Mouse (Mus musculus) heart, postnatal 25 days (tissue): ENCODE measurements around the gene Kif6. TPM values are rescaled to one million over a fixed set of nuclear protein-coding genes. Genes with fewer than 3 reads are reported as not detected.

Source experiments
- DNase-seq: peaks from one replicate; pipeline ENCODE4 v3.0.0; 2022; ENCODE audit warnings: low spot score
- intact Hi-C: fragments of 180-260 bp; cut with DNase I; formaldehyde crosslinking; loops from one replicate; pipeline ENCODE4 v1.15.1; 2025
- total RNA-seq, 2 experiments: library from RNA; stranded (reverse); gene quantifications; 2 replicates each; pipeline ENCODE4 v1.2.3; 2021

The Kif6 gene
- total RNA-seq, 2 experiments from 2014 or later = 1.4 to 4.2 TPM

DNA sequence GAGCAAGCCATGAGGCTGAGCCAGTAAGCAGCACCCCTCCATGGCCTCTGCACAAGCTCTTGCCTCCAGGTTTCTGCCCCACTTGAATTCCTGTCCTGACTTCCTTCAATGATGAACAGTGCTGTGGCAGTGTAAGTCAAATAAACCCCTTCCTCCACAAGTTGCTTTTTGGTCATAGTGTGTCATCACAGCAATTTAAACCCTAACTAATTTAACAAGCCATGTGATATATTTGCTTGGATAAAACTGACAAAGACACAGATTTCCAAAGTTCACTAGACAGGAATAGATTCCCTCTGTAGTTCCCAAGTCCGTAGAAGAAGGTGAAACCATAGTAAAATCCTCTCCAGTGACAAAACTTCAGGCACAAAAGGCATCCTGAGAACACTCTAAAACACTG lies 114.9 kb downstream of the Kif6 start:
- DNase-seq = no peak
- intact Hi-C loops = loop anchor here (10.0 kb wide), 1 partner anchor 255 kb away; no protein-coding TSS in a partner anchor

DNA sequence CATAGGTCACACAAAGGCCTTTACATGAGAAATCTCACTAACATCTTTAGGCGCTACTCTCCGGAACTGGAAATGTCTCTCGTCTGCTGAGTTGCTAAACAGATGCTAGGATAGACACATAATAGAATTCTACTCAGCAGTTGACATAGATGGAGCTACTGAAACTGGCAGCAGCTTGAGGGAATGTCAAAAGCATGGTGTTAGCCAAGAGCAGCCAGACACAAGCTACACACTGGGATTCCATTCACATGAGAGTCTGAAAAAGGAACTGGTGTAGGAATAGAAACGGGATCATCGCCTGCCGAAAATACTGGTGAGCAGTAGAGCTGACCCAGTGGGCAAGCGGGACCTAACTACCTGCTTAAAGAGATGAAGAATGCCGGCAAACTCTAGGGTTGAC lies 117.8 kb downstream of the Kif6 start:
- intact Hi-C loops = loop anchor here (10.0 kb wide), 1 partner anchor 258 kb away; no protein-coding TSS in a partner anchor
- DNase-seq = no peak

DNA sequence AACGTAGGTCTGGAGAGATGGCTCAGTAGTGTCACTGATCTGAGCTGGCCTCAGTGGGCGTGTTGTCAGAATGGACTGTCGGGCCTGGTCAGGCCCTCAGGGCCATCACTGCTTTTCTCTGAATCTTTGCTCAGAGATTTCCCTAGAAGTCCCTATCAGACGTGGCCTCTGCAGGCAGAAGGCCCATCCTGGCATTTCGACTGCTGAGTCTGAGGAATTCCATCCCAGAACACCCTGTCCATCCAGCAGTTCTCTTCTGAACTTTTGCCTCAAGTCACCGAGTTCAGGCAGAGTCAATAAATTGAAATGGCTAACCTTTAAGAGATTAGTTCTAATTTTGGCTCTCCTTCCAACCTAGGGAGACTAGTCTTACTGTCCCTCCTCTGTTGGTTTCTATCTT lies 119.1 kb downstream of the Kif6 start:
- intact Hi-C loops = loop anchor here (10.0 kb wide), 1 partner anchor 259 kb away; no protein-coding TSS in a partner anchor
- no peak for DNase-seq

DNA sequence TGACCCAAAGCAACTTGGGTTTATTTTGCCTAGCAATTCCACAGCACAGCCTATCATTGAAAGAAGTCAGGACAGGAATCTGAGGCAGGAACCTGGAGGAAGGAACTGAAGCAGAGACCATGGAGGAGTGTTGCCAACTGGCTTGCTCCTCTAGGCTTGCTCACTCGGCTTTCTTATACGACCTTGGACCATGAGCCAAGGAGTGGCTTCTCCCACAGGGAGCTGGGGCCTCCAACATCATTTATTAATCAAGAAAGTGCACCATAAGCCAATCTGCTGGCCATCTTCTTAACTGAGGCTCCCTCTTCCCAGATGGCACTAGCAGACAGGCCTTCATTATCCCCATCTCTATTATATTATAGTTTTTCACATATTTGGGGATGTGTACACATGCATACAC lies 119.8 kb downstream of the Kif6 start:
- no peak for DNase-seq
- intact Hi-C loops = loop anchor here (10.0 kb wide), 1 partner anchor 260 kb away; no protein-coding TSS in a partner anchor

DNA sequence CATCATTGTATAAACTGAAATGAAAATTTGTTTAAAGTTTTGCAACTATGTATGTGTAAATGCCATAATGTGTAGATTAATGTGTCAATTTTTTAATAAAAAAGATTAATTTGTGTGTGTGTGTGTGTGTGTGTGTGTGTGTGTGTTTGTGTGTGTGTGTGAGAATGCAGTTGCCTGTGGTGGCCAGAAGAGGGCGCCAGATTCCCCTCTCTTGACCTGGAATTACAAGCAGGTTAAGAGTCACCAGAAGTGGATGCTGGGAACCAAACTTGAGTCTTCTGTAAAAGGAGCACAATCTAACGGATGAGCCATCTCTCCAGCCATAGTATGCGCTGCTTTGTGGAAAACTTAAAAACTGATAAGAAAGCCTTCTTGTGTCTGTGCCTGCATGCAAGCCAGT lies 121.4 kb downstream of the Kif6 start:
- DNase-seq = no peak
- intact Hi-C loops = loop anchor here (10.0 kb wide), 1 partner anchor 262 kb away; no protein-coding TSS in a partner anchor

DNA sequence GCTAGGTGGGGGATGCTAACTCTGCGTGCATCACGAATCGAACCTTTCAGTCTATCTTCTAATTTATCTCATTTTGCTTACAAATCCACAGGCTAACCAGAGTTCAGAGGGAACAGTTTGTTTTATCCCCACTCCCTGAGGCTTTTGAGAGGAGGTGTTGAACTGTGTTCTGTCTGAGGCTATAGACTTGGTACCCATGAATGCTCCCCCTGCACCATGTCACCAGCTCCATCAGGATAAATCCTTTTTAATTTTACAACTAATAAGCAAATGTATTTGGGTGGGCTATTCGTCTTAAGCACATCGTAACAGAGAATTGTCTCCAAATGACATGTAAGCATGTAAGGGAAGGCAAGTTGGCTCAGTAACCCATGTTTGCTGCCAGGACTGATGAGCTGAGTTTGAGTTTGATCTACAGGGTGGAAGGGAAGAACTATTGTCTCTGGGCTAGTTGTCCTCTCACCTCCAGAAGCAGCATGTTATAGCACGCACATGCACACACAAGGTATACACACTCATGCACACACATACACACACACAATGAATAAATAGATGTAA lies 122.4 kb downstream of the Kif6 start:
- no peak for DNase-seq
- intact Hi-C loops = loop anchor here (10.0 kb wide), 1 partner anchor 262 kb away; no protein-coding TSS in a partner anchor

DNA sequence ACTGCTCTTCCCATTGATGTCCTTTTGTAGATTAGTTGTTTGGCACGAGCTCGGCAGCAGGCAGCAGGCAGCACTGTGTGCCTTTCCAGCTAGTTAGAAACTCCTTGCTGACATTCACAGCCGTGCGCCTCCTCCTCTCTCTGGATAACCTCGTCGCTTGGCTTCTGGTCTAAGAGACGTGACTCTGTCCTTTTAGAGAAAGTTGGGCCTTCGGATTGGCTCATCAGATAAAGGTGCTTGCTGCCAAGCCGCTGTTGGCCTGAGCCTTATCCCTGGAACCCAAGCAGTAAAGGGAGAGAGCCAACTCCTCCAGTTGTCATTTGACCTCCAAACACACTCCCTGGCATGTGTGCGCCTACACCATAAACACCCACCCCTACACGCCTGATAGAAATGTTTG lies 123.4 kb downstream of the Kif6 start:
- peak; percentile 41 for DNase-seq
- intact Hi-C loops = loop anchor here (10.0 kb wide), 1 partner anchor 264 kb away; no protein-coding TSS in a partner anchor

DNA sequence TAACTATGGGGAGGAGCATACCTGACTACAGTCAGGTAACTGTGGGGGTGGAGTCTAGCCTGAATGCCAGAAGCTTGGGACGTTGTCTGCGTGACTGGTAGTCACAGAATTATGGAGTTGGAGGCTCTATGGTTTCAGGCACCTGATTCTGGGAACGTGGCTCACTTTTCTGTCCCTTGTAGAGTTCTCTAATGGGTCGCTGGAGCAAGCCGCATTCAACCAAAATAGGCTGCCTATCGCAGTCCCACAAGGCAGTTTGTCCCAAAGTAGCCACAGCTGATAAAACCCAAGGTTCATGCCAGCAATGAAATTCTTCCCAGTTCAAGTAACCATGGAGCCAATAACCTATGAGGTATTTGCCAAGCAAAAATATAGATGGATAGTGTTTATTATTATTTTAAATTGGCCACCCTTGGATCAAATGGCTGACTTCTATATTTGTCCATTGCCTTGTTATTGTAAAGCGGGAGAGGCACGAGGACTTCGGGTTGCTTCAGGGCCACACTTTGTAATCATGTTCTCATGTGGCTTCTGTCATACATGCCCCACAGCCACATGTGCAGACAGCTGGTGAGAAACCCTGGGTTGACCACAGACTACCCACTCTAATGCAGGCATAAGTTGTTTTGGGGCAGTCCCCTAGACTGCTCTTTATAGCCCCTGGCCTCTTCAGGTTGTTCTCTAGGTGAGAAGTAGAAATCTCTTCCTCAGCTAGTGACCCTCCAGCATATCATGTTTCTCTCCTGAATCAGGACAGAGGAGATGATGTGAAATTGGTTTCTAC lies 125.2 kb downstream of the Kif6 start:
- no peak for DNase-seq

DNA sequence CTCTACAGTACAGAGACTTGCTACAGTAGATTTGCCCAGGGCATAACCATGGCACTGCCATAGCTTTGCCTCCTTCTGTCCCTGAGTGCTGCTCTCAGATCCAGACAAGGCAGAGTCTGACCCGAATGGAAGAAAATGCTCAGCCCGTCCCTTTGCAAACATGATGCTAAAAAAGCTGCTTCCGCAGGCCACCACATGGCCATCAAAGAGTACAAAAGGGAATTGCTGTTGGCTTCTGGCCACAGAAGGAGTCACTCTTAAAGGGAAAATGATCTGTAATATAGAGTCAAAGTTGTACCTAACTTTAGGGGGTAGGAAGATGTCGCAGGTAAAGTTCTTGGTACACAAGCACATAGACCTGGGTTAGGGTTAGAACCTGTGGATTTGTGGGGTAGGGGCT lies 126.2 kb downstream of the Kif6 start:
- no peak for DNase-seq
- intact Hi-C loops = no loop called here

More for the DNA sequence above, 125.2 kb downstream of the Kif6 start:
- intact Hi-C loops = loop anchor here (10.0 kb wide), 1 partner anchor 265 kb away; no protein-coding TSS in a partner anchor

DNA sequence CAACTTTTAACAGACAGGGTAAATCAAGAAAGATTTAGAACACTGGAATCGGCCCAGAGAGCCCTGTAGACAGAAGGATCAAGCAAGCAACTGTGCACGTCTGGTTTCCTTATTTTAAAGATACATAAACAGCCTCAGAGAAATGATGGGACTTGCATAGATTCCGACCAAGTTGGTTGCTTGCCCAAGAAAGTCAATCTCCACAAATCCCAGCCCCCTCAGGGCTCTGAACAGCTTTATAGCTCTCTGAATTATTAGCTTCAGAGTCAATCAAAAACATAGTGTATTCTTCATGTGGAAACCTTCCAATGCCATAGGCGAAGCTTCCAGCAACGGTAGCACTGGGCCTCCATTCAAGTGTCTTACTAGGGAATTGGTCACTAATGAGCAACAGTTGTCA lies 127.0 kb downstream of the Kif6 start:
- intact Hi-C loops = no loop called here
- no peak for DNase-seq

DNA sequence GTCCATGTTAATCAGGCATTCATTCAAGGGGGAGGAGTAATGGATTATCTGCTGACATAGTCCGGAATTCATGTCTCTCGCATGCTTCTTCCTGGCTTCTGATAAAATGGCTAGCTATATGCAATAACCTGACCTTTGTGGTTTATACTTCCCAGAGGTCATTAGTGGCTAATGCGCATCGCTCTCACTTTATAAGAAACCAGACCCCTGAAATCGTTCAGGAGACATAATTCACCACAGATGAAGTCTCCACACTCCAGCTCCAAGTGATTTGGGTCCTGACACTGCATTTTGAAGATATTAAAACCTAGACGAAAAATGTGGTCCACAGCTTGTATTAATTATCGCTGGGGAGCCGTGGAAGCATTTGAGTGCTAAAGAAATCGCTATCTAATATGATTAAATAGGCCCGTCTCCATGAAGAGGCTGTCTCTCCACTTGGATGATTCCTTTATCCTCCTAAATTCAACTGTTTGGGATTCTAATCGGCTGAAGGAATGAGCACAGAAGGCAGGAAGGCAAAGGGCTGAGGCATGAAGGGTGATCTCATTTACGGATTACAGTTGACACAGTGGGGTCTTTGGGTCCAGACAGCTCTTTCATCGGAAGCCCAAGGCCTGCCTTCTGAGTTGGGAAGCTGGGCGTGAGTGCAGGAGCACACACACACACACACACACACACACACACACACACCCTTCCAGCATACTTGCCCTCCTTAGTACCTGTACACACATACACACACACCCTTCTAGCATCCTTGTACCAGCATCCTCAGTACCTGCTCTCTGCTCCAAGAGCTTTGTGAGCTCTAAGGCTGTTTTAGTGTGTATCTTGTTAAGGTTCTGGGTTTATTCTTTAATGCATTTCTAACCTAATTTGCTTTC lies 128.9 kb downstream of the Kif6 start:
- intact Hi-C loops = no loop called here
- DNase-seq = no peak

DNA sequence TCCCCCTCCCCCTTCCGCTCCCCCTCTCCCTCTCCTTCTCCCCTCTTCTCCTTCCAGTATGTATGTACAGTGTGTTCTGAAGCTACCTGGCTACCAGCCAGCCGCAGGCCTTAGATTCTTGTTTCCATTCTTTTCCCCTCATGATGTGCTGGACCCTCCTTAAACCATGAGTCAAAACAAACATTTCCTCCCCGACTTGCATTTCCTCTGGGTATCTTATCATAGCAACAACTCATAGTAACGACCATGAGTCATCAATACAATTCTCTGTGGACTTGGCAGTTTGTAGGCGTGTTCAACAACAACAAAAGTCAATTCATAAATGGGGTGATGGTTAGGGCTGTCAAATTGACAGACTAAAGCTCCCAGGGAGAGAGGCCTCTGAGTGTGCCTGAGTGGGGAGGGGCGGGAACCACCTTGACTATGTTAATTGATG lies 136.0 kb downstream of the Kif6 start:
- intact Hi-C loops = loop anchor here (10.0 kb wide), 1 partner anchor 186 kb away; the partner anchor contains the start of gene Daam2
- no peak for DNase-seq

DNA sequence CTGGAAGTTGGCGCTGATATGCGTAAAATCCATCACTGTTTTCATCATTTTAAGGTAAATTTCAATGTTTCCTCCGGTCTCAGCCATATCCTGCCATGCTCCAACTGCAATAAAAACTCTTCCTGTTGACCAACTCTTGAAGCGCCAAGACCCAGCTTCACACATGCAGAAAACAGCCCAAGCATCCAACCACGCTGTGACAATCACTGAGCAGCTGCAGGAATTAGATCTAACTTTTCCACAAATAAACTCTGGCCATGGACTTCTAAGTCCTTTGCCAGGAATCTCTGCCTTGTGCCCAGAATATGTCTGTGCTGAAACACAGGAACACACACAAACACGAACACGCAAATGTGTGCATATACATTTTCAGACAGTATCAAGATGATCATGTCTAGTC lies 138.9 kb downstream of the Kif6 start:
- no peak for DNase-seq
- intact Hi-C loops = loop anchor here (10.0 kb wide), 1 partner anchor 189 kb away; the partner anchor contains the start of gene Daam2

DNA sequence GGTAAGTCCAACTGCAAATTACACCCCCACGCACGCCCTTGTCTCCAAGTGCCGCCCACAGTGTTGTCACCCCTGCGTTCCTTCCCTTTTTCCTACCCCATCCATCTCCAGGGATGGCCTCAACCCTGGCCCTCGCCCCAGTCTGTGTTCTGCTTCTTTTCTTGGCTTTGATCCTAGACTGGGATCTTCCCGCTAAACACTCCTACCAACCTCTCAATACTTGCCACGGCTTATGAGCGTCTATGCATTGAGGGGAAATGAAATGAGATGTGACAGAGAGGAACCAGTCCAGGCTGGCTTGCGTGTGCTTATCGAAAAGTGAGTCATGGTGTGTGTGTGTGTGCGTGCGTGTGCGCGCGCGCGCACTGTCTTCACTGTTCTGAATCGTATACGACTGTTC lies 141.9 kb downstream of the Kif6 start:
- no peak for DNase-seq
- intact Hi-C loops = loop anchor here (10.0 kb wide), 1 partner anchor 192 kb away; the partner anchor contains the start of gene Daam2

DNA sequence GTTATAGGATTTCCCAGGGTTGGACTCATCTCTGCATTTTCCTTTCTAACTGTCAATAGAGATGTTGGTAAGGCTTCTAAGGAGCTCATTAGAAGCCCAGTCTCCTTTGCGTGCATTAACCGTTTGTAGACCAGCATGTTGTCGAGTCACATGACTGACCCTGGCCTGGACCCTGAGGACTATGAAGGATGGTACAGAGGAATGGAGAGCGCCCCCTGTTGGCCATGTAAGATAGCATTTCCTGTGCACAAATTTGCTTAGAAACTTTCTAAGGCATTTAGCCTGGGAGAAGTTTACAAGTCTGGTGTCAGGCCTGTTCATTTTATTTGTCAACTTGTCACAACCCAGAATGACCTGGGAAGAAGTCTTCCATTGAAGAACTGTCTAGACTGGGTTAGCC lies 144.1 kb downstream of the Kif6 start:
- intact Hi-C loops = loop anchor here (10.0 kb wide), 1 partner anchor 194 kb away; the partner anchor contains the start of gene Daam2
- DNase-seq = no peak

DNA sequence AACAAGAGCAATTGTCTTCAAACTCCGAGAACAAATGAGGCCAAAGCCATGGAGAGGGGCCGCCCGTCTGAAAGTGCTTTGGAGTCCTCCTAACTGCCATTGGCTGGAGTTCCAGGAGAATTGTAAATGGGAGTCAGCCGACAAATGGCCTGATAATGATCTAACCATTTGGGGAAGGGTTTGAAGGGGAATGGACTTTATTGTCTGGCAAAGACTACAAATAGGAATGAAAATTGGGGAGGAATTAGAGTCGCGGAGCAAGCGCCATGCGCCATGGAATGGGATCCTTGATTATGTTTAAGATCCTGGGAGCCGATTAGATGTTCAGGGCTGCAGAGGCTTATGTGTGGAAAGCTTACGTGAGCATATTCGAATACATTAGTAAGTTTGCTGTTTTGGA lies 146.3 kb downstream of the Kif6 start:
- no peak for DNase-seq
- intact Hi-C loops = no loop called here

DNA sequence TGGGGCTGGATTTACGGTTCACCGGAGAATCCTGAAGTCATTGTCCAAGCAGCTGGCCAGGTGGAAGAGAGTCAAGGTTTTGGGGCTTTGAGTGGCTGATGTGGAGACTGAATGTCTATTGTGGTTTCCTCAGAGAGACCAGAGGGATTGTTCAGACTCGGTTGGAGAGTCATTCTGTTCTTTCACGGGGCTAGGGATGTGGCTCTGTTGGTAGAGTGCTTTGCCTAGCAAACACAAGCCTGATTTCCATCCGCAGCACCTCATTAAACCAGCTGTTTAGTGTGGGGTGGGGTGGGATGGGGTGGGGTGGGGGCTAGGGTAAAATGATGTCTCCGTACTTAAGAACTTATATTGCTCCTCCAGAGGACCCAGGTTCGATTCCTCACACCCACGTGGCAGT lies 146.9 kb downstream of the Kif6 start:
- no peak for DNase-seq
- intact Hi-C loops = no loop called here

DNA sequence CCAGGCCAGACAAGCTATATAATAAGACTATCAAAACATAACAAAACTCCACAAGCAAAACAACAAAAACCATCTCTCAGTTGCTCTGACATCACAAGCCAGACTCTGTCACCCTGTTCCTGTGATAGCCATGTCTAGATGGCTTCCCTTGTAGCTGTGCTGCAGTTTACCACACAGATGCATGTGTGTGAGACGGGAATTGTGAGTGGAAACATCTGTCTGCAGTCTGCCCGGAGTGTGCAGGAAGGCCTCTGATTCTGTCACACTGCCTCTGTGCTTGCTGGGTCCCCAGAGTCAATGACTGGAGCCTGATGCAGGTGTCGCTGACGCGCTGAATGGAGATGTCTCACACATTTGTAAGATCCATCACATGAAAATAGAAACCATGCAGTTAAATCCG lies 150.0 kb downstream of the Kif6 start:
- no peak for DNase-seq

DNA sequence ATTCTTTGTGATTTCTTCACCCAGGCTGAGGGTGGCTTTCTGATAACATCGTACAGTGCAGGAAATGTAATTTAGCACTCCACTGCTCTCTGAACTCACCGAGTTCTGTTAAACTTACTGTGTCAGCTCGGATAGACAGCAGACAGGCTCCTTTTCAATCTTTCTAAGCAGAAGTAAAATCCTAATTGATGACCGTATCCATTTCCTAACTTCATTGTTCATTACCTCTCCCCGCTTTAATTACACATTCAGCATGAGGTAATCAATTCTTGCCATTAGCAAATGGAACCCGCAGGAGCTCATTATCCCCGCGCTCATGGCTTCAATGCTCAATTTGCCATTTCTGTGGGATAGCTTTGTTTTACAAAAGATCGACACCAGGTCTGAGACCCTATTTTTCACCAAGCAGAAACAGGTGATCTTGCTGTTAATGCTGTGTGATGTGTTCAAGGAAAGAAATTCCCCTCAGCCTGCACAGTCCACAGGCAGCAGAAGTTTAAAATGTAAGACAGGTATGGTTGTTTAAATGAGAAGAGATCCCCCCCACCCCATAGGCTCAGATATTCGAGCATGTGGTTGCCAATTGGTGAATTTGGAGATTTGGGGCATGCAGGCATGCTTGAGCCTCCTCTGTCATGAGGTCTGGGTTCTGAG lies 152.9 kb downstream of the Kif6 start:
- intact Hi-C loops = no loop called here
- no peak for DNase-seq

More for the DNA sequence above, 150.0 kb downstream of the Kif6 start:
- intact Hi-C loops = no loop called here
